Mouse (Mus musculus) right cerebral cortex, adult 2 months (tissue): ENCODE measurements around the gene Zgrf1.

Experiments
- DNase-seq, 2 experiments: peaks; one replicate each; pipeline ENCODE4 v3.0.0; 2021 to 2022; ENCODE audit warnings: low spot score in 2 of 2

Zgrf1 gene

DNA sequence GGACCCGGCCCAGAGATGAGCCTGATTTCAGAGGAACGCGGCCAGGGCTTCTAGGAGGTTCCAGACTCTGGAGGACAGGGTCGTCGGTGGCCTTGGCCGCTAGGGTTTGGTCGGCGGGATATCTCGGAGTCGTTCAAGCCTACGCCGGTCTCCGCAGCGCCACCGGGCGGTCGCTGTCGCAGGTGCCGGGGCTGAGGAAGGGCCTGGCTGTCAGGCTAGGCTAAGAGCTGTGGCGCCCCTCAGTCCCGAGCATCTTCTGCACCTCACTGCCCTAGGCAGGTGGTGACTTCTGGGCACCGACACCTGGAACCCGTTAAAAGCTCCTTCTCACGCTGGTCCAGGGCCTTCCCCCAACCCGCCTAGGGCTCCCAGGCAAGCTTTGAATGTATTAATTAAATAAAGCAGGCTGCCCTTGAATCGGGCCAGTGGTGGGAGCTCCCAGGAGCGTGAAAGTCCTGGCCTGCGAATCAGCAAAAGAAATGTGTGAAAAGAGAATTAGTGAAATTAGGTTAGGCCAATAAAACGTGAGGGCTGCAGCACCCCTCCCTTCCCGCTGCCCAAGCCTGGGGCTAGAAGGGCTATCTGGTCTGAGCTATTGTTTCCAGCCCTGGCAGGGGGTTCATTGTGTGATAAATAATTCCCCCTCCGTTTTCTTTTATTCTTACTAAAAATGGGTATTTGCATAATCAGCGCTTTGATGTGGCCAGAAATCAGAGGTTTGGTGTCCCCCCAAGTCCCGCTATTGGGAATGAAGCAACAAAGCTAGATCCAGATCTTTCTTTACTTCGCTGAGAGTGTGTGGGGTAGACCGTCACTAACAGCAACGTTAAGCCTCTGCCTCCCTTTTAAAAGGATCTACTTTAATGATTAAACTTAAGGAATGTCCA is 86.8 kb downstream of the Zgrf1 start:
- DNase-seq, result no peak

DNA sequence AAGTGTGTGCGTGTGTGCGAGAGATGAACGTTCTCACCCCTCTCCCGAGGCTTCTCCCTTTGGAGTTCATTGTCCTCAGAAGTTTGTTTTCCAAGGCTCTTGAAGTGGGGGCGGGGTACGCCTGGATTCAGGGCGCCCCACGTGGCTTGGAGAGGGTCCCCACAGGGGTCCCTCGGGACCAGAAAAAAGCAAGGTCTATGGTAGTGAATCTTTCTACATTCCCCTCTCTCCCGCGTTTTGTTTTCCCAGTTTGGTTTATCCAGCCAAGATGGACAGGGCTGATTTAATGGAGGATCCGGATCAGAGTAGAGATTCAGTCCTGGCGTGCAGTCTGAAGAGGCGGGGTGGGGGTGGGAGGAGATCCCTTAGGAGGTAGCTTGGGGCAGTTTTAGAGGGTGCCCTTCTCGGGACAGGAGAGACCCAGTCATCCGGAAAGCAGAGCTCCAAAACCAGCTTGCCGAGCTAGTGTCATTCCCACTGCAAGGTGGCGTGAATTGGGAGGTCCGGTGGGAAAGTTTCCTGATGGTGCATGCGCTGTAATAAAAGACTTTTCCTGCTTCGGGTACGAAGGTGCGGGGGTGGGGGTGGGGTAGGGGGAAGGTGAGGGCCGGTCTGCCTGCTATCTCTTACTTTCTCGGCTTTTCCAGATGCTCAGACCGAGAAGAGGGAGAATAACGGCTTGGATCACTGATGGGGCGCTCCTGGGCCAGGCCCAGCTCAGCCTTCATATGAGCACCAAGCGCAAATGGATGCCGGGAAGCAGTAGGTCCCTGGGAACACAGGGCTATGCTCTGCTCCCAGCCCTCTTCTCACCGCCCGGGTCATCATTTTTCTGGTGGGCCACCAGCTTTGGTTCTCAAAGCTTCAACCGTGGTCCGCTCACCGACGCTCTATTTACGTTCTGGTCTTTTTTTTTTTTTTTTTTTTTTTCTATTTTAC is 87.7 kb downstream of the Zgrf1 start:
- DNase-seq, result no peak

DNA sequence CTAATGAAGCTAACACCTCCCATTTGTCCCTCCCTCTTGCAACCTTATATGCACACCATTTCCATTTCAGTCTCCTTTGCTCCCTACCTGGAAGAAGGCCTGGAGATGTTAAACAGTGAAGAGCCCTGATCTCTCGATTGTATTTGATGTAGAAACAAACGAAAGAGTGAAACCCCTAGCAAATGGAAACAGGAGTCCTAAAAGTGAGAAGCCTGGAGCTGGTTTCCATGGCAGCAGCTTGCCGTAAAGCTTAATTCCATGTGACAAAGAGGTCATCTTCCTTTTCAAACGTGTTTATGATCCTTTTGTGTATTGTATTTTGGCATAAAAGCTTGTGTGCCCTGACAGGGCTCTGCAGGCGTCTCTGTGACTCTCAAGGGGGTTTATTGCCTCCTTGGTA is 88.9 kb downstream of the Zgrf1 start:
- no peak for DNase-seq

DNA sequence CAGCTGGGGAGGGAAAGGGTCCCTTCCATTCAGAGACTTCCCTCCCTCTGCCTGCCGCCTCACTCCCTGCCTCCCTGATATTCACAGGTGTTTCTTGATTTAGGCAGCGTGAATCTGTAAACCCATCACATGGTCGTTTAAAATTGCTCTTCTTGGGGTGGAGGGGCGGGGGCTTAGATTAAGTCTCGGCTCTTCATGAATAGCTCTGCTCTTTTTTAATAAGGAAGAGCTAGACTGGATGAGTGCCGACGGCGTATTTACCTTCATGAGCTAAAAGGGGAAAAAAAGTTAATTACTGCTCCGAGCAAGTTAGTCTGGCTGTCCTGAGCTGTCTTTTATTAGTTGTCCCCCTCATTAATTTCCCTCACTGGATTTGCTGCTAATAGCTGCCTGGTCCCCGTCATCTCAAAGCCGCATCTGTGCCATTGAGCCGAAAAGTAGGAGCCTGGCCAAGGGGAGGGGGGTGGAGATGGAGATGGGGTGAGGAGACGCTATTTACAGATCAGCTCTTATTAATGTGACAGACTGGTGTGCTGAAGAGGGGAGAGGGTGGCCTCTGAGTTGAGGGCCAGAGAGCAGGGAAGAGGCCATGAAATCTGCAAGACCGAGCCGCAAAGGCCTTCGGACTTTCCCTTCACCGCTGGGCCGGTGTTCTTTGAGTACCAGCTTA is 93.0 kb downstream of the Zgrf1 start:
- no peak for DNase-seq

DNA sequence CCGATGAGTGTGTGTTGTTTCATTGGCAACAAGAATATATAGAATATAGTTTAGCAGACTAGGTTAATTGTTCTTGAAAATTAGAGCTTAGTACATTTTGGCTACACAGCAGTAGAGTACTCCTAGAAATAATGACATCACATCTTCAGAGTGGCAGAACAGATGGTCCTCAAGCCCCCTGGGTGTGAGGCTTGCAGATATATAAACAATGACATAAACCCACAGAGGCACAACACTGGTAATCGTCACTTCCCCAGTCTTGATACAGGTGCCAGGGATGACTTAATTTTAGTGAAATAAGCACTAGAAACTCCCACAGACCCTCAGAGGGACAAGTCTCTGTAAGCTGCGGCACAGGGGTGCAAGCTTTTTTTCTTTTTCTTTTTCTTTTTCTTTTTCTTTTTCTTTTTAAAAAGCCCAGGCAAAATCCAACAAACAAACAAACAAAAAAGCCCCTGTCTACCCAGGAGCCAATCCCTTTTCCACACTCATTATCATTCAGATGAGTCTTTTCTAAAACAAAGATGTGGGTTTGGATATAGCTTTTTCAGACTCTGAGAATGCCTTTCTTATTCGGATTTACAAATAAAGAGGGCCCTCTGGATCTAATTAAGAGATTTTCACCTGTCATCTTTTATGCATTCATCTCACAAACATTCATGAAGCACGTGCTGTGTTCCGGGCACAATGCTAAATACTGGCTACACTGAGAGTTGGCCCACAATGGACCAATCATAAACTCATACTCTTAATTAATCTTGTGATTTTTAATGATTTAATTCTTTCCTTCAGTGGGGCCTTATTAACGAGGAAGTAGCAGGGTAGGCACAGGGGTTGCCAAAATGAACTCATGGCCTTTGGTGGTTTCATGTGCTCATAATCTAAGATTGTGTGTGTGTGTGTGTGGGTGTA is 98.7 kb downstream of the Zgrf1 start:
- no peak for DNase-seq

DNA sequence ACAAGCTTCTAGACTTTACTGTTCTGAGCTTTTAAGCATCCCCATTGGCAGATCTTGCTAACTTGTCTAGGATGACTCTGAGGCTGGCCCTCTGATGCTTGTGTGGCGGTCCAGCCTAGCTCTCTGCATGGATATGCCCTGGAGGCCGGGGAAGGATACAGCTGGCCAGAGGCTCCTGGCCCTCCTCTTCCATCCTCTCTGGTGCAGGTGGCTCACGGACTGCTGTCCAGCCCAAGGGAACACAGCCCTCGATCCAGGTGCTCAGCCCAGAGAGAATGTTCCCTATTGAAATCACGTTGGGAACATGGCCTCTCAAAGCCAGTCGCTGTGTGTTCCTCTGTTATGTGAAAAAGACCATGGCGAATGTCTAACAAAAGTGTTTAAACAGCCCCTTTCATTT is 107.4 kb downstream of the Zgrf1 start:
- DNase-seq, result no peak

DNA sequence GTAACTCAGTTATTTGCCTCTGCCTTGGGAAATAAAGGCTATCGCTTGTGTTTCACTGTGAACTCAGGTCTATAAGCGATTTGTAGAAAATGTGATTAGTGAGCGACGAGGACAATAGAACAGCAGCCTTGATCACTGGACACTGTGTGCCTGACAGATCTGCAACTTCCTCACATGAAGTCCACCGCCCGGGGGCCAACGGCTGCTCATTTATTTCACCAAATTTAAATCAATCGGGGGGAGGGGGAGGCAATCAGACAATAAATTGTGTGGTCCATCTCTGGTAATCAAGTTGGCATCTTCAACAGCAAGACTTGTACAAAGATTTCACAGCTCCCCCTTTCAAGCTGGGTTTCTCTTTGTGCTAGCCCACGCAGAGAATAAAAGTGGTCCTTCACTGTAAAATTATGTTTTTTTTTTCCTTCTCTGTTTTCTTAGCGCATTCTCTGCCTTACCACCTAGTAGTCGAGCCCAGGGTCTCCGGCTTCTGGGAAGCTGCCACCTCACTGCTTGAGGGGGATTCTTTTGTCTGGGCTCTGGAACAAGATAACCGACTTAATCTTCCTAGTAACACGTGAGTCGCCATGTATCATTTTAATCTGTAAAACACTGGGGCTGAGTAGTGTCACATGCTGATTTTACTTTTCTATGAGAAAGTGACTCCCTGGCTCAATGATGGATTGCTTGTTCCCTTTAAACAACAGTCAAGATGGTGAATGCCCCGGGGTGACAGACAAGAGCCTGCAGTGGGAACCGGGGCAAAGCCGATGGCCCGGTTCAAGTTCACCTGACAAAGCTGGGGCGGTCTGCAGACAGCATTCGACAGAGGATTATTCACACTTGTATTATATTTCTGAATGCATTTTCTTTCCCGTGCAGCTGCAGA is 108.6 kb downstream of the Zgrf1 start:
- no peak for DNase-seq
